ENCODE assay signal across 8 mouse cellular contexts in genomic region chr8:111745086-111745485, GRCm38 (mm10). TPM values are rescaled to one million over a fixed set of nuclear protein-coding genes. Genes with fewer than 3 reads are reported as not detected.
DNase-seq lines count a peak whose midpoint lies in the region; ATAC-seq and TF ChIP-seq lines count a peak whose summit lies in the region.

No protein-coding gene starts in this region.

- DNase-seq in layer of hippocampus, adult 2 months (ENCODE audit: low spot score in 2 of 2) = no peak
- no peak for DNase-seq in layer of hippocampus, postnatal 14 days (ENCODE audit: low spot score in 2 of 2)
- no peak for DNase-seq in thymus, postnatal 25 days

- WGBS in intestine, embryonic 16.5 days = 56% methylated on average over 5 of the region's 5 CpGs
- WGBS in small intestine, adult 2 months = 65% methylated on average over 5 of the region's 5 CpGs

- peak overlapping the region; percentile 33; the same call in 1 of the 2 replicates for H3K4me3 ChIP-seq in layer of hippocampus, adult 2 months
- no peak overlapping the region for H3K4me3 ChIP-seq in embryonic fibroblast, embryonic 13.5 days (ENCODE audit: insufficient read depth, low read length)
- no peak overlapping the region for H3K4me3 ChIP-seq in intestine, embryonic 16.5 days (ENCODE audit: low read length)
- no peak overlapping the region for H3K4me3 ChIP-seq in small intestine, adult 2 months (ENCODE audit: low read depth, low read length)

- peaks cover 27% of the 10 kb centered on the region for H3K4me1 ChIP-seq in embryonic fibroblast, embryonic 13.5 days (ENCODE audit: control insufficient read depth, insufficient read depth, low read length)
- peaks cover 64% of the 10 kb centered on the region for H3K4me1 ChIP-seq in intestine, embryonic 16.5 days (ENCODE audit: control insufficient read depth, insufficient read depth, low read length)
- peaks cover 48% of the 10 kb centered on the region for H3K4me1 ChIP-seq in small intestine, adult 2 months (ENCODE audit: control insufficient read depth, insufficient read depth, insufficient read length, low read length)

- H3K27me3 ChIP-seq in intestine, embryonic 16.5 days (replicated peaks; ENCODE audit: control insufficient read depth, insufficient read depth, low read length) = no peaks in the 10 kb centered on the region
- no peaks in the 10 kb centered on the region for H3K27me3 ChIP-seq in small intestine, adult 2 months (ENCODE audit: control insufficient read depth, insufficient read depth, low read length)

- ATAC-seq in intestine, embryonic 16.5 days = no peak
- ATAC-seq in inflammation-experienced regulatory T-cells, adult 6 months = no peak
- ATAC-seq in erythroblast, adult 5-6 weeks (replicated peaks; ENCODE audit: low FRiP score, poor library complexity, severe bottlenecking) = no peak

- TF ChIP-seq CTCF in layer of hippocampus, adult 2 months (conservative IDR thresholded peaks at IDR 0.05) = no peak
- TF ChIP-seq CTCF in embryonic fibroblast, embryonic 13.5 days (IDR thresholded peaks at IDR 0.05; ENCODE audit: borderline replicate concordance, insufficient read depth, low read length) = no peak
- TF ChIP-seq CTCF in small intestine, adult 2 months (IDR thresholded peaks at IDR 0.05; ENCODE audit: extremely low read depth, insufficient read length, insufficient replicate concordance, low read depth, low read length) = no peak

- H3K27ac ChIP-seq in layer of hippocampus, adult 2 months = peak overlapping the region; percentile 67; the same call in 1 of the 2 replicates
- peak overlapping the region; percentile 99 for H3K27ac ChIP-seq in embryonic fibroblast, embryonic 13.5 days (ENCODE audit: insufficient read depth, low read length)
- peak overlapping the region; percentile 92 for H3K27ac ChIP-seq in intestine, embryonic 16.5 days (ENCODE audit: low read length)
- H3K27ac ChIP-seq in small intestine, adult 2 months (ENCODE audit: insufficient read depth, low read depth, low read length) = peak overlapping the region; percentile 65; the same call in 1 of the 2 replicates

- peak overlapping the region; percentile 61 for H3K9ac ChIP-seq in intestine, embryonic 16.5 days (ENCODE audit: low read depth, low read length)

- H3K4me2 ChIP-seq in intestine, embryonic 16.5 days (ENCODE audit: low read depth, low read length) = peak overlapping the region; percentile 60

- no peak for TF ChIP-seq POLR2A in embryonic fibroblast, embryonic 13.5 days (IDR thresholded peaks at IDR 0.05; ENCODE audit: low read depth, low read length)
- TF ChIP-seq POLR2A in small intestine, adult 2 months (IDR thresholded peaks at IDR 0.05; ENCODE audit: low read depth, low read length) = no peak

- no peaks in the 10 kb centered on the region for H3K36me3 ChIP-seq in intestine, embryonic 16.5 days (ENCODE audit: control insufficient read depth, insufficient read depth, low read length)
- no peaks in the 10 kb centered on the region for H3K36me3 ChIP-seq in small intestine, adult 2 months (ENCODE audit: control insufficient read depth, insufficient read depth, low read length)

- no peaks in the 10 kb centered on the region for H3K9me3 ChIP-seq in intestine, embryonic 16.5 days (ENCODE audit: control insufficient read depth, low read length)

RNA-seq across cellular contexts. Expression of gene Bcar1, which starts 1.5 kb away (rescaled TPM):
- total RNA-seq in layer of hippocampus, adult 2 months (2021) = 10 to 100 TPM; 66.1 to 69.7 TPM
- total RNA-seq in layer of hippocampus, postnatal 14 days (2021) = 10 to 100 TPM; 66.5 to 73.8 TPM
- polyA plus RNA-seq in embryonic fibroblast, embryonic 13.5 days (2011; ENCODE audit: insufficient read length, low read depth, missing spikeins) = 37.0 and 45.8 TPM in 2 replicates
- polyA plus RNA-seq in intestine, embryonic 16.5 days (2015; fragmentation: Nextera tagmentation; extraction: Ambion mirVana) = 44.6 and 48.5 TPM in 2 replicates
- 84.1 and 251 TPM in 2 replicates for polyA plus RNA-seq in small intestine, adult 2 months (2012; rRNA removed)
- polyA plus RNA-seq in inflammation-experienced regulatory T-cells, adult 6 months (2017; shearing (Covaris generic)) = under 1 TPM in 2 of 3 experiments, not detected in 1; 0.17 to 0.25 TPM
- total RNA-seq in erythroblast, adult 5-6 weeks (2015; ENCODE audit: low replicate concordance) = not detected in 2 replicates
- not detected in 2 replicates for total RNA-seq in erythroblast, adult 5-6 weeks (2017; ENCODE audit: low replicate concordance)

RNA-seq across cellular contexts. Expression of gene Ctrb1, which starts 54.3 kb away (rescaled TPM):
- not detected for total RNA-seq in layer of hippocampus, adult 2 months (2021)
- not detected for total RNA-seq in layer of hippocampus, postnatal 14 days (2021)
- polyA plus RNA-seq in embryonic fibroblast, embryonic 13.5 days (2011; ENCODE audit: insufficient read length, low read depth, missing spikeins) = not detected in 2 replicates
- 1,904 and 2,500 TPM in 2 replicates for polyA plus RNA-seq in intestine, embryonic 16.5 days (2015; fragmentation: Nextera tagmentation; extraction: Ambion mirVana)
- 138 and 67,254 TPM in 2 replicates for polyA plus RNA-seq in small intestine, adult 2 months (2012; rRNA removed)
- polyA plus RNA-seq in inflammation-experienced regulatory T-cells, adult 6 months (2017; shearing (Covaris generic)) = not detected
- total RNA-seq in erythroblast, adult 5-6 weeks (2015; ENCODE audit: low replicate concordance) = not detected in 2 replicates
- not detected in 2 replicates for total RNA-seq in erythroblast, adult 5-6 weeks (2017; ENCODE audit: low replicate concordance)

Comparison
In these comparisons a context has a peak if more than half of its experiments do, and no peak if none do; other contexts are left out.
1. RNA of gene Bcar1, which starts 1.5 kb away (polyA plus RNA-seq): 84.1 to 251 TPM in small intestine, adult 2 months, 44.6 to 48.5 TPM in intestine, embryonic 16.5 days and 37.0 to 45.8 TPM in embryonic fibroblast, embryonic 13.5 days; 0.17 to 0.25 TPM in inflammation-experienced regulatory T-cells, adult 6 months; every median in the first group is over 10 times any median in the second.
2. RNA of gene Ctrb1, which starts 54.3 kb away (polyA plus RNA-seq): 1,904 to 2,500 TPM in intestine, embryonic 16.5 days and 138 to 67,254 TPM in small intestine, adult 2 months; not detected in embryonic fibroblast, embryonic 13.5 days and not detected in inflammation-experienced regulatory T-cells, adult 6 months; every median in the first group is over 100 times any median in the second.
3. Peak in every context shown above with its lines, with median percentiles within 50 percentile points of each other: H3K27ac ChIP-seq.